Mouse (Mus musculus) kidney, adult 2 months (tissue): ENCODE results near the gene Psmd13.

ENCODE experiments used
- CTCF ChIP-seq: fragments of 200-500 bp; conservative IDR thresholded peaks from 2 replicates; pipeline ENCODE4 v1.5.1; 2011; ENCODE audit warnings: low read depth, mild to moderate bottlenecking, control low read depth, low read length, moderate library complexity, mixed read lengths; ENCODE audit not compliant: insufficient read depth, insufficient read length
- POLR2A ChIP-seq: fragments of 200-500 bp; IDR thresholded peaks from one replicate; pipeline ENCODE4 v1.6.1; 2011; ENCODE audit warnings: low read depth, low read length, control low read depth

- TF ChIP-seq CTCF (no peak), POLR2A (no peak)
Measured at GRCm38 (mm10) chr7:140839556-140839955, 42.2 kb upstream of the Psmd13 start.
